Mouse (Mus musculus): Measurements from ENCODE around the gene Clns1a. TPM values are rescaled to one million over a fixed set of nuclear protein-coding genes. Genes with fewer than 3 reads are reported as not detected.
A peak's percentile ranks its signal among the peaks of the same experiment; 100 is the strongest.

The Clns1a gene
- total RNA-seq (2012; rRNA removed), result 173 and 191 TPM in 2 replicates

GRCm38 (mm10) chr7:97696506-97697254 lies at the start of gene Clns1a:
TSS of gene Clns1a (plus strand) at chr7:97696634.
- no peaks in the 10 kb centered on the region; the same call in 1 of the 2 replicates for H3K36me3 ChIP-seq (ENCODE audit: control insufficient read depth, insufficient read depth, low read length, poor library complexity, severe bottlenecking)

DNA sequence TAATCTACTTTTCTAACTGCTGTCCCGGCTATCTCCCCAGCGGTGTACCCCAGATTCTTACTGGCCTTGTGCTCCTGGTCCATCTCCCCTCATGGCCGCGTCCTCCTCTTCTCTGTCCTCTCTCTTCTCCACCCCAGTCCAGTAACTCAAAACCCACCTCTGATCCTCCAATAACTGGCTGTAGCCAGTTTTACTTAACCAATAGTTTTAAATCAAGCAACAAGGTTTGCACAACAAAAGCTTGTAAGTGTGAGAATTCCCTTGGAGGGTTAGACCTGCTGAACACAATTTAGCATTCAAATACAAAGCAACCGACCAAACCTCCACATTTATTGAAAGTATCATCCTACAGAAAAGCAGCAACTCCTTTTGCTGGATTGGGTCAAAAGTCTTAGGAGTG lies 48.8 kb upstream of the Clns1a start:
- no peaks in the 10 kb centered on the region; the same call in 1 of the 2 replicates for H3K36me3 ChIP-seq (ENCODE audit: control insufficient read depth, insufficient read depth, low read length, poor library complexity, severe bottlenecking)
- no peaks in the 10 kb centered on the region for H3K9me3 ChIP-seq (ENCODE audit: control insufficient read depth, insufficient read depth, low read depth, low read length)
- peak overlapping the region; percentile 6; the same call in 1 of the 2 replicates for H3K27ac ChIP-seq (ENCODE audit: insufficient read depth, low read depth, low read length, poor library complexity, severe bottlenecking)
- H3K4me1 ChIP-seq (ENCODE audit: control insufficient read depth in 2 of 2, insufficient read depth in 2 of 2, low read length in 2 of 2, poor library complexity in 1 of 2), result peaks cover 2 to 6% of the 10 kb centered on the region in 2 experiments; a peak in 3 of 4 replicates
- peak overlapping the region; percentile 18; the same call in 1 of the 2 replicates for H3K9ac ChIP-seq (ENCODE audit: insufficient read depth, low read depth, low read length, poor library complexity, severe bottlenecking)
- in situ Hi-C loops (cut with MboI; ENCODE audit: low sequenced_read_pairs in 2 of 2, unreplicated experiment in 2 of 2), result no loop called here
- H3K4me3 ChIP-seq (ENCODE audit: insufficient read depth in 1 of 2, low read depth in 1 of 2, low read length in 2 of 2, poor library complexity in 1 of 2, severe bottlenecking in 1 of 2), result peak overlapping the region; percentile 49 to 59
- DNase-seq (ENCODE audit: low read depth, low spot score), result peak; percentile 34
- TF ChIP-seq ZC3H11A (IDR thresholded peaks at IDR 0.05; ENCODE audit: borderline replicate concordance, low read depth, low read length) (no peak), HCFC1 (IDR thresholded peaks at IDR 0.05; ENCODE audit: borderline replicate concordance, insufficient read depth, low read length) (no peak), MAFK (IDR thresholded peaks at IDR 0.05; ENCODE audit: insufficient read depth, low read depth, low read length) (no peak), CHD2 (IDR thresholded peaks at IDR 0.05; ENCODE audit: low read depth, low read length) (0 out of 2 replicates have a peak, but pooled peaks have one; percentile 21), ZNF384 (IDR thresholded peaks at IDR 0.05; ENCODE audit: low read depth, low read length) (no peak)

More at GRCm38 (mm10) chr7:97696506-97697254, at the start of gene Clns1a:
- H3K9ac ChIP-seq (ENCODE audit: insufficient read depth, low read depth, low read length, poor library complexity, severe bottlenecking), result peak within 1 kb of the TSS; percentile 84
- peak within 1 kb of the TSS; percentile 58 for H3K27ac ChIP-seq (ENCODE audit: insufficient read depth, low read depth, low read length, poor library complexity, severe bottlenecking)
- peaks cover 0 to 3% of the 10 kb centered on the region in 2 experiments; a peak in 2 of 4 replicates for H3K4me1 ChIP-seq (ENCODE audit: control insufficient read depth in 2 of 2, insufficient read depth in 2 of 2, low read length in 2 of 2, poor library complexity in 1 of 2)
- H3K4me3 ChIP-seq (ENCODE audit: insufficient read depth in 1 of 2, low read depth in 1 of 2, low read length in 2 of 2, poor library complexity in 1 of 2, severe bottlenecking in 1 of 2), result peak within 1 kb of the TSS; percentile 76 to 95
- TF ChIP-seq HCFC1 (IDR thresholded peaks at IDR 0.05; ENCODE audit: borderline replicate concordance, insufficient read depth, low read length), result peak; percentile 81
- TF ChIP-seq ZC3H11A (IDR thresholded peaks at IDR 0.05; ENCODE audit: borderline replicate concordance, low read depth, low read length), result no peak
- TF ChIP-seq CHD2 (IDR thresholded peaks at IDR 0.05; ENCODE audit: low read depth, low read length), result peak; percentile 84
- H3K9me3 ChIP-seq (ENCODE audit: control insufficient read depth, insufficient read depth, low read depth, low read length), result no peaks in the 10 kb centered on the region
- in situ Hi-C loops (cut with MboI; ENCODE audit: low sequenced_read_pairs in 2 of 2, unreplicated experiment in 2 of 2), result no loop called here
- peak; percentile 86 for DNase-seq (ENCODE audit: low read depth, low spot score)

DNA sequence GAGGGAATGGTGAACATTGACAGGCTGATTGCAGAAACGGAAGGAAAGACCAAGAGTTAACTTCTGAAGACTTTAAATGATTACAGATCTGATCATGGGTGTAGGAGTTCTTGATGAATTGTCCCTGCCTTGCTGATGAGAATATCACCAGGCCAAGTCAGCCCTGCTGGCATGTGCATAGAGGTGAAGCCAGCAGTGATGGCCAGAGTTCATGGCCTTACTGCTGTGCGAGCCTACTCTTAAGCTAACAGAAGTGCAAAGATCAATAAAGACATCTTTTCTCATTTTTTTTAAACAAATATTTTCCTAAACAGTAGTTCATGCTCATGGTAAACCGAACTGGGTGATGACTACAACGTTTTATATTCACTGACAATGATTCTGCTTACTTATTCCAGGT lies 45.7 kb upstream of the Clns1a start:
- Histone ChIP-seq H3K4me3 (ENCODE audit: insufficient read depth in 1 of 2, low read depth in 1 of 2, low read length in 2 of 2, poor library complexity in 1 of 2, severe bottlenecking in 1 of 2) (no peak overlapping the region), H3K9me3 (ENCODE audit: control insufficient read depth, insufficient read depth, low read depth, low read length) (no peaks in the 10 kb centered on the region), H3K4me1 (ENCODE audit: control insufficient read depth in 2 of 2, insufficient read depth in 2 of 2, low read length in 2 of 2, poor library complexity in 1 of 2) (peaks cover 4 to 6% of the 10 kb centered on the region in 2 experiments), H3K36me3 (ENCODE audit: control insufficient read depth, insufficient read depth, low read length, poor library complexity, severe bottlenecking) (peaks cover 8% of the 10 kb centered on the region), H3K9ac (ENCODE audit: insufficient read depth, low read depth, low read length, poor library complexity, severe bottlenecking) (no peak overlapping the region), H3K27ac (ENCODE audit: insufficient read depth, low read depth, low read length, poor library complexity, severe bottlenecking) (no peak overlapping the region)
- TF ChIP-seq MAFK (IDR thresholded peaks at IDR 0.05; ENCODE audit: insufficient read depth, low read depth, low read length) (no peak), ZC3H11A (IDR thresholded peaks at IDR 0.05; ENCODE audit: borderline replicate concordance, low read depth, low read length) (no peak), HCFC1 (IDR thresholded peaks at IDR 0.05; ENCODE audit: borderline replicate concordance, insufficient read depth, low read length) (no peak), ZNF384 (IDR thresholded peaks at IDR 0.05; ENCODE audit: low read depth, low read length) (no peak), CHD2 (IDR thresholded peaks at IDR 0.05; ENCODE audit: low read depth, low read length) (no peak)
- in situ Hi-C loops (cut with MboI; ENCODE audit: low sequenced_read_pairs in 2 of 2, unreplicated experiment in 2 of 2), result no loop called here
- no peak for DNase-seq (ENCODE audit: low read depth, low spot score)

GRCm38 (mm10) chr7:97656144-97656543 lies 40.3 kb upstream of the Clns1a start:
- no peak for TF ChIP-seq ZC3H11A (IDR thresholded peaks at IDR 0.05; ENCODE audit: borderline replicate concordance, low read depth, low read length)
- TF ChIP-seq MAFK (IDR thresholded peaks at IDR 0.05; ENCODE audit: insufficient read depth, low read depth, low read length), result no peak
- no peak for TF ChIP-seq HCFC1 (IDR thresholded peaks at IDR 0.05; ENCODE audit: borderline replicate concordance, insufficient read depth, low read length)
- no peak for TF ChIP-seq ZNF384 (IDR thresholded peaks at IDR 0.05; ENCODE audit: low read depth, low read length)
- H3K9me3 ChIP-seq (ENCODE audit: control insufficient read depth, insufficient read depth, low read depth, low read length), result no peaks in the 10 kb centered on the region
- DNase-seq (ENCODE audit: low read depth, low spot score), result no peak
- peaks cover 0 to 2% of the 10 kb centered on the region in 2 experiments; a peak in 2 of 4 replicates for H3K4me1 ChIP-seq (ENCODE audit: control insufficient read depth in 2 of 2, insufficient read depth in 2 of 2, low read length in 2 of 2, poor library complexity in 1 of 2)
- H3K36me3 ChIP-seq (ENCODE audit: control insufficient read depth, insufficient read depth, low read length, poor library complexity, severe bottlenecking), result peaks cover 8% of the 10 kb centered on the region
- no peak overlapping the region for H3K27ac ChIP-seq (ENCODE audit: insufficient read depth, low read depth, low read length, poor library complexity, severe bottlenecking)
- H3K4me3 ChIP-seq (ENCODE audit: insufficient read depth in 1 of 2, low read depth in 1 of 2, low read length in 2 of 2, poor library complexity in 1 of 2, severe bottlenecking in 1 of 2), result no peak overlapping the region
- in situ Hi-C loops (cut with MboI; ENCODE audit: low sequenced_read_pairs in 2 of 2, unreplicated experiment in 2 of 2), result no loop called here
- H3K9ac ChIP-seq (ENCODE audit: insufficient read depth, low read depth, low read length, poor library complexity, severe bottlenecking), result no peak overlapping the region

Data from ES-E14 (cell line).